Mouse (Mus musculus) liver, postnatal 0 days (tissue): Measurements from ENCODE around the gene Slc6a9. TPM values are rescaled to one million over a fixed set of nuclear protein-coding genes. Genes with fewer than 3 reads are reported as not detected.

Experiments used
- ATAC-seq: fragments of 200-750 bp; cut with Nextera tagmentation; 2 replicates; pipeline ENCODE4 v1.8.0; 2017; ENCODE audit warnings: mild to moderate bottlenecking, moderate library complexity
- DNase-seq: peaks from one replicate; pipeline ENCODE4 v3.0.0-alpha.2; 2016
- H3K27ac ChIP-seq: fragments of 300-500 bp; sonication (generic); 2 replicates; pipeline ENCODE4 v1.5.1; 2014; ENCODE audit warnings: antibody characterized with exemption, moderate library complexity, mild to moderate bottlenecking, low read depth
- H3K27me3 ChIP-seq: fragments of 300-500 bp; sonication (generic); 2 replicates; pipeline ENCODE4 v1.6.1; 2014; ENCODE audit warnings: low read length, control low read depth, mixed read lengths; ENCODE audit not compliant: insufficient read depth
- H3K36me3 ChIP-seq: fragments of 300-500 bp; sonication (generic); replicated peaks from 2 replicates; pipeline ENCODE4 v1.6.1; 2014; ENCODE audit warnings: mild to moderate bottlenecking, control low read depth, low read length, moderate library complexity, mixed read lengths; ENCODE audit not compliant: insufficient read depth
- H3K4me1 ChIP-seq: fragments of 300-500 bp; sonication (generic); 2 replicates; pipeline ENCODE4 v1.6.1; 2014; ENCODE audit warnings: antibody characterized with exemption, mild to moderate bottlenecking, control low read depth; ENCODE audit not compliant: insufficient read depth
- H3K4me2 ChIP-seq: fragments of 300-500 bp; sonication (generic); 2 replicates; pipeline ENCODE4 v1.6.1; 2014; ENCODE audit warnings: low read depth, mild to moderate bottlenecking, low read length, moderate library complexity, mixed read lengths
- H3K4me3 ChIP-seq: fragments of 300-500 bp; sonication (generic); 2 replicates; pipeline ENCODE4 v1.5.1; 2014; ENCODE audit warnings: low read depth, low read length
- H3K9ac ChIP-seq: fragments of 300-500 bp; sonication (generic); replicated peaks from 2 replicates; pipeline ENCODE4 v1.6.1; 2014; ENCODE audit warnings: mild to moderate bottlenecking, moderate library complexity
- H3K9me3 ChIP-seq: fragments of 300-500 bp; sonication (generic); 2 replicates; pipeline ENCODE4 v1.6.1; 2016; ENCODE audit warnings: mild to moderate bottlenecking, control low read depth, low read length, mixed read lengths
- CTCF ChIP-seq: sonication (generic); IDR thresholded peaks from 2 replicates; pipeline ENCODE4 v1.5.1; 2016; ENCODE audit warnings: antibody characterized with exemption, low read depth
- EP300 ChIP-seq: IDR thresholded peaks from 2 replicates; pipeline ENCODE4 v1.6.1; 2016; ENCODE audit warnings: antibody characterized with exemption, low read depth, mild to moderate bottlenecking
- WGBS: fragments of 180-500 bp; shearing (Covaris S2); extraction: QIAGEN DNeasy Blood & Tissue Kit; methylation state at CpG from one replicate; pipeline ENCODE4 v1.1.7; 2014; ENCODE audit not compliant: insufficient replicate concordance; 5-methylcytosine and 5-hydroxymethylcytosine counted together
- polyA plus RNA-seq: library from polyadenylated mRNA; unstranded; fragments of >200 nt; fragmentation: Nextera tagmentation; extraction: Ambion mirVana; gene quantifications from 2 replicates; pipeline ENCODE4 v1.2.1, GENCODE M21; 2015

Slc6a9 gene
- polyA plus RNA-seq, 1 experiment from 2014 or later: 19.5 TPM

GRCm38 (mm10) chr4:117850871-117851270, 16.6 kb downstream of the Slc6a9 start:
- ATAC-seq (no peak), DNase-seq (no peak)
- Histone ChIP-seq H3K36me3 (peaks cover 25% of the 10 kb centered on the region), H3K9me3 (no peaks in the 10 kb centered on the region), H3K4me1 (peaks cover 3% of the 10 kb centered on the region; the same call in 1 of the 2 replicates), H3K4me3 (no peak overlapping the region), H3K4me2 (no peak overlapping the region), H3K27me3 (no peaks in the 10 kb centered on the region), H3K9ac (no peak overlapping the region), H3K27ac (no peak overlapping the region)
- 81% methylated on average over 7 of the region's 7 CpGs for WGBS
- no peak for TF ChIP-seq EP300

- Histone ChIP-seq H3K27ac (no peak overlapping the region), H3K36me3 (peaks cover 27% of the 10 kb centered on the region), H3K4me3 (no peak overlapping the region), H3K4me1 (peaks cover 3% of the 10 kb centered on the region; the same call in 1 of the 2 replicates), H3K4me2 (no peak overlapping the region), H3K9me3 (no peaks in the 10 kb centered on the region), H3K27me3 (no peaks in the 10 kb centered on the region), H3K9ac (no peak overlapping the region)
- ATAC-seq: no peak
- DNase-seq: no peak
- TF ChIP-seq EP300 (no peak), CTCF (no peak)
- WGBS: 86% methylated on average over 10 of the region's 10 CpGs
Measured at GRCm38 (mm10) chr4:117852152-117852868, 18.0 kb downstream of the Slc6a9 start.

- Histone ChIP-seq H3K36me3 (peaks cover 42% of the 10 kb centered on the region), H3K4me1 (peaks cover 5% of the 10 kb centered on the region; the same call in 1 of the 2 replicates), H3K4me2 (no peak overlapping the region), H3K4me3 (no peak overlapping the region), H3K9ac (no peak overlapping the region), H3K9me3 (no peaks in the 10 kb centered on the region), H3K27me3 (no peaks in the 10 kb centered on the region), H3K27ac (no peak overlapping the region)
- ATAC-seq (no peak), DNase-seq (no peak)
- WGBS: 86% methylated on average over 9 of the region's 9 CpGs
- TF ChIP-seq CTCF: no peak
Measured at GRCm38 (mm10) chr4:117855146-117855545, 20.8 kb downstream of the Slc6a9 start.

- H3K9ac ChIP-seq: no peak overlapping the region
- ATAC-seq (peak; percentile 73), DNase-seq (peak; percentile 83)
- H3K36me3 ChIP-seq: peaks cover 58% of the 10 kb centered on the region
- no peaks in the 10 kb centered on the region for H3K9me3 ChIP-seq
- no peaks in the 10 kb centered on the region for H3K27me3 ChIP-seq
- H3K4me2 ChIP-seq: no peak overlapping the region
- peaks cover 2% of the 10 kb centered on the region; the same call in 1 of the 2 replicates for H3K4me1 ChIP-seq
- no peak overlapping the region for H3K27ac ChIP-seq
- TF ChIP-seq CTCF: peak; percentile 88
- TF ChIP-seq EP300: no peak
- WGBS: 76% methylated on average over 3 of the region's 3 CpGs
- no peak overlapping the region for H3K4me3 ChIP-seq
Measured at GRCm38 (mm10) chr4:117858794-117859193, 24.5 kb downstream of the Slc6a9 start.

GRCm38 (mm10) chr4:117860570-117860969, 26.3 kb downstream of the Slc6a9 start:
- Histone ChIP-seq H3K4me1 (peaks cover 2% of the 10 kb centered on the region; the same call in 1 of the 2 replicates), H3K9ac (no peak overlapping the region), H3K4me3 (no peak overlapping the region), H3K27me3 (no peaks in the 10 kb centered on the region), H3K4me2 (no peak overlapping the region), H3K27ac (no peak overlapping the region), H3K9me3 (no peaks in the 10 kb centered on the region), H3K36me3 (peaks cover 70% of the 10 kb centered on the region)
- no peak for TF ChIP-seq EP300
- no peak for TF ChIP-seq CTCF
- no peak for DNase-seq
- no peak for ATAC-seq
- WGBS: 89% methylated on average over 9 of the region's 9 CpGs

GRCm38 (mm10) chr4:117862823-117863222, 28.5 kb downstream of the Slc6a9 start:
- Histone ChIP-seq H3K9me3 (no peaks in the 10 kb centered on the region), H3K36me3 (peaks cover 67% of the 10 kb centered on the region), H3K4me3 (no peak overlapping the region), H3K27me3 (peaks cover 8% of the 10 kb centered on the region; the same call in 1 of the 2 replicates), H3K27ac (no peak overlapping the region), H3K9ac (no peak overlapping the region), H3K4me2 (no peak overlapping the region), H3K4me1 (peaks cover 4% of the 10 kb centered on the region; the same call in 1 of the 2 replicates)
- no peak for TF ChIP-seq CTCF
- TF ChIP-seq EP300: no peak
- ATAC-seq (no peak), DNase-seq (peak; percentile 55)
- WGBS: 62% methylated on average over 4 of the region's 4 CpGs
